8 mouse cellular contexts compared by ENCODE assay signal in genomic region chr8:122522796-122523651, GRCm38 (mm10). TPM values are rescaled to one million over a fixed set of nuclear protein-coding genes. Genes with fewer than 3 reads are reported as not detected.
A peak's percentile ranks its signal among the peaks of the same experiment; 100 is the strongest.
DNase-seq lines count a peak whose midpoint lies in the region; ATAC-seq and TF ChIP-seq lines count a peak whose summit lies in the region.

No protein-coding gene starts in this region.

- no peak for ATAC-seq in heart, embryonic 11.5 days (replicated peaks; ENCODE audit: insufficient number of reproducible peaks, low FRiP score, low TSS enrichment)
- peak; percentile 29; the same call in 1 of the 2 replicates for ATAC-seq in kidney, embryonic 14.5 days (ENCODE audit: low FRiP score, low TSS enrichment)
- ATAC-seq in lung, embryonic 16.5 days (ENCODE audit: low read depth): peak; percentile 43
- ATAC-seq in stomach, embryonic 14.5 days (ENCODE audit: insufficient number of reproducible peaks, insufficient read depth, low FRiP score, low read depth): peak; percentile 37; the same call in 1 of the 2 replicates

- H3K4me3 ChIP-seq in bone marrow macrophage, adult 2 months (ENCODE audit: insufficient read depth, low read length): no peak overlapping the region
- peak overlapping the region; percentile 21 for H3K4me3 ChIP-seq in heart, embryonic 11.5 days (ENCODE audit: low read depth, low read length)
- no peak overlapping the region for H3K4me3 ChIP-seq in kidney, embryonic 14.5 days (ENCODE audit: low read length)
- H3K4me3 ChIP-seq in lung, embryonic 16.5 days (ENCODE audit: low read length): no peak overlapping the region
- no peak overlapping the region for H3K4me3 ChIP-seq in stomach, embryonic 14.5 days (ENCODE audit: low read depth, low read length)

- WGBS in heart, embryonic 11.5 days (ENCODE audit: insufficient replicate concordance): 38% methylated on average over 14 of the region's 14 CpGs
- 40% methylated on average over 14 of the region's 14 CpGs for WGBS in kidney, embryonic 14.5 days
- WGBS in lung, embryonic 16.5 days: 39% methylated on average over 14 of the region's 14 CpGs
- 34% methylated on average over 14 of the region's 14 CpGs for WGBS in stomach, embryonic 14.5 days

- 0 out of 2 replicates have a peak, but pooled peaks cover 3% of the 10 kb centered on the region for H3K36me3 ChIP-seq in heart, embryonic 11.5 days (ENCODE audit: control insufficient read depth, insufficient read depth, low read length)
- H3K36me3 ChIP-seq in kidney, embryonic 14.5 days (ENCODE audit: control insufficient read depth, insufficient read depth, low read length): no peaks in the 10 kb centered on the region
- H3K36me3 ChIP-seq in lung, embryonic 16.5 days (ENCODE audit: control insufficient read depth, insufficient read depth, low read length): no peaks in the 10 kb centered on the region
- no peaks in the 10 kb centered on the region for H3K36me3 ChIP-seq in stomach, embryonic 14.5 days (ENCODE audit: control insufficient read depth, insufficient read depth, low read length)

- peak; percentile 40 for DNase-seq in Muller cell, postnatal 12 days (ENCODE audit: inconsistent ontology term)
- no peak for DNase-seq in layer of hippocampus, postnatal 36 days
- DNase-seq in right cerebral cortex, adult 18-20 months: no peak

- no peaks in the 10 kb centered on the region for H3K9me3 ChIP-seq in heart, embryonic 11.5 days (replicated peaks; ENCODE audit: control insufficient read depth, low read length)
- no peaks in the 10 kb centered on the region for H3K9me3 ChIP-seq in kidney, embryonic 14.5 days (ENCODE audit: control insufficient read depth, low read length)
- no peaks in the 10 kb centered on the region for H3K9me3 ChIP-seq in lung, embryonic 16.5 days (ENCODE audit: control insufficient read depth, low read length)
- H3K9me3 ChIP-seq in stomach, embryonic 14.5 days (ENCODE audit: control insufficient read depth, low read depth, low read length): no peaks in the 10 kb centered on the region

- H3K4me2 ChIP-seq in heart, embryonic 11.5 days: peak overlapping the region; percentile 55
- peak overlapping the region; percentile 32 for H3K4me2 ChIP-seq in kidney, embryonic 14.5 days (replicated peaks; ENCODE audit: low read depth, low read length)
- H3K4me2 ChIP-seq in lung, embryonic 16.5 days (ENCODE audit: low read depth, low read length): peak overlapping the region; percentile 19; the same call in 1 of the 2 replicates
- H3K4me2 ChIP-seq in stomach, embryonic 14.5 days (replicated peaks; ENCODE audit: low read depth, low read length): peak overlapping the region; percentile 20; the same call in 1 of the 2 replicates

- no peak for TF ChIP-seq POLR2A in bone marrow macrophage, adult 2 months (IDR thresholded peaks at IDR 0.05; ENCODE audit: borderline replicate concordance, low read depth, low read length)

- peak overlapping the region; percentile 85 for H3K27ac ChIP-seq in bone marrow macrophage, adult 2 months (ENCODE audit: insufficient read depth, low read depth, low read length)
- H3K27ac ChIP-seq in heart, embryonic 11.5 days (ENCODE audit: low read depth, low read length): peak overlapping the region; percentile 63
- peak overlapping the region; percentile 74; the same call in 1 of the 2 replicates for H3K27ac ChIP-seq in kidney, embryonic 14.5 days (ENCODE audit: low read depth, low read length)
- peak overlapping the region; percentile 79 for H3K27ac ChIP-seq in lung, embryonic 16.5 days (ENCODE audit: low read length)
- peak overlapping the region; percentile 85 for H3K27ac ChIP-seq in stomach, embryonic 14.5 days (ENCODE audit: low read length)

- no peaks in the 10 kb centered on the region for H3K27me3 ChIP-seq in heart, embryonic 11.5 days (ENCODE audit: control insufficient read depth, insufficient read depth, low read length)
- no peaks in the 10 kb centered on the region for H3K27me3 ChIP-seq in kidney, embryonic 14.5 days (ENCODE audit: control insufficient read depth, insufficient read depth, low read length)
- no peaks in the 10 kb centered on the region for H3K27me3 ChIP-seq in lung, embryonic 16.5 days (ENCODE audit: control insufficient read depth, insufficient read depth, low read depth, low read length)
- no peaks in the 10 kb centered on the region for H3K27me3 ChIP-seq in stomach, embryonic 14.5 days (ENCODE audit: control insufficient read depth, insufficient read depth, low read length)

- peak overlapping the region; percentile 67 for H3K9ac ChIP-seq in heart, embryonic 11.5 days (ENCODE audit: low read depth, low read length)
- H3K9ac ChIP-seq in kidney, embryonic 14.5 days (ENCODE audit: low read depth, low read length): peak overlapping the region; percentile 19
- peak overlapping the region; percentile 46 for H3K9ac ChIP-seq in lung, embryonic 16.5 days (ENCODE audit: low read length)
- 0 out of 2 replicates have a peak overlapping the region, but pooled peaks have one; percentile 28 for H3K9ac ChIP-seq in stomach, embryonic 14.5 days (replicated peaks; ENCODE audit: low read depth, low read length)

- TF ChIP-seq CTCF in bone marrow macrophage, adult 2 months (IDR thresholded peaks at IDR 0.05; ENCODE audit: low read depth, low read length): no peak

- H3K4me1 ChIP-seq in bone marrow macrophage, adult 2 months (ENCODE audit: control insufficient read depth, insufficient read depth, low read length): peaks cover 32% of the 10 kb centered on the region
- H3K4me1 ChIP-seq in heart, embryonic 11.5 days (ENCODE audit: control insufficient read depth, insufficient read depth, low read length): peaks cover 87% of the 10 kb centered on the region
- peaks cover 60% of the 10 kb centered on the region for H3K4me1 ChIP-seq in kidney, embryonic 14.5 days (ENCODE audit: control insufficient read depth, insufficient read depth, low read length)
- peaks cover 74% of the 10 kb centered on the region for H3K4me1 ChIP-seq in lung, embryonic 16.5 days (replicated peaks; ENCODE audit: control insufficient read depth, insufficient read depth, low read length)
- peaks cover 51% of the 10 kb centered on the region for H3K4me1 ChIP-seq in stomach, embryonic 14.5 days (ENCODE audit: control insufficient read depth, insufficient read depth, low read length)

RNA-seq across cellular contexts. Expression of gene Piezo1, which starts 28.1 kb away (rescaled TPM):
- 32.1 and 36.2 TPM in 2 replicates for polyA plus RNA-seq in bone marrow macrophage, adult 2 months (2012; ENCODE audit: insufficient read depth, insufficient read length, missing spikeins)
- 17.4 and 19.4 TPM in 2 replicates for polyA plus RNA-seq in heart, embryonic 11.5 days (2014; fragmentation: Nextera tagmentation; extraction: Ambion mirVana)
- 16.5 and 17.9 TPM in 2 replicates for polyA plus RNA-seq in kidney, embryonic 14.5 days (2014; fragmentation: Nextera tagmentation; extraction: Ambion mirVana)
- 23.3 and 30.0 TPM in 2 replicates for polyA plus RNA-seq in lung, embryonic 16.5 days (2015; fragmentation: Nextera tagmentation; extraction: Ambion mirVana)
- polyA plus RNA-seq in stomach, embryonic 14.5 days (2014; fragmentation: Nextera tagmentation; extraction: Ambion mirVana): 15.6 and 24.2 TPM in 2 replicates
- 1 to 10 TPM; 3.1 to 4.4 TPM for total RNA-seq in layer of hippocampus, postnatal 36 days (2021)

RNA-seq across cellular contexts. Expression of gene Cdt1, which starts 44.8 kb away (rescaled TPM):
- 18.5 and 22.9 TPM in 2 replicates for polyA plus RNA-seq in bone marrow macrophage, adult 2 months (2012; ENCODE audit: insufficient read depth, insufficient read length, missing spikeins)
- 29.5 and 30.4 TPM in 2 replicates for polyA plus RNA-seq in heart, embryonic 11.5 days (2014; fragmentation: Nextera tagmentation; extraction: Ambion mirVana)
- 42.7 and 48.5 TPM in 2 replicates for polyA plus RNA-seq in kidney, embryonic 14.5 days (2014; fragmentation: Nextera tagmentation; extraction: Ambion mirVana)
- 39.1 and 41.1 TPM in 2 replicates for polyA plus RNA-seq in lung, embryonic 16.5 days (2015; fragmentation: Nextera tagmentation; extraction: Ambion mirVana)
- 34.8 and 36.4 TPM in 2 replicates for polyA plus RNA-seq in stomach, embryonic 14.5 days (2014; fragmentation: Nextera tagmentation; extraction: Ambion mirVana)
- total RNA-seq in layer of hippocampus, postnatal 36 days (2021): 1 to 10 TPM; 1.4 to 1.9 TPM

RNA-seq across cellular contexts. Expression of gene Ctu2, which starts 47.1 kb away (rescaled TPM):
- 21.4 and 24.8 TPM in 2 replicates for polyA plus RNA-seq in bone marrow macrophage, adult 2 months (2012; ENCODE audit: insufficient read depth, insufficient read length, missing spikeins)
- polyA plus RNA-seq in heart, embryonic 11.5 days (2014; fragmentation: Nextera tagmentation; extraction: Ambion mirVana): 35.2 and 39.0 TPM in 2 replicates
- 50.4 and 51.6 TPM in 2 replicates for polyA plus RNA-seq in kidney, embryonic 14.5 days (2014; fragmentation: Nextera tagmentation; extraction: Ambion mirVana)
- 34.7 and 36.9 TPM in 2 replicates for polyA plus RNA-seq in lung, embryonic 16.5 days (2015; fragmentation: Nextera tagmentation; extraction: Ambion mirVana)
- polyA plus RNA-seq in stomach, embryonic 14.5 days (2014; fragmentation: Nextera tagmentation; extraction: Ambion mirVana): 46.4 and 54.0 TPM in 2 replicates
- 10 to 100 TPM; 16.6 to 21.7 TPM for total RNA-seq in layer of hippocampus, postnatal 36 days (2021)

RNA-seq across cellular contexts. Expression of gene Rnf166, which starts 47.2 kb away (rescaled TPM):
- polyA plus RNA-seq in bone marrow macrophage, adult 2 months (2012; ENCODE audit: insufficient read depth, insufficient read length, missing spikeins): 62.2 and 68.2 TPM in 2 replicates
- 28.1 and 34.4 TPM in 2 replicates for polyA plus RNA-seq in heart, embryonic 11.5 days (2014; fragmentation: Nextera tagmentation; extraction: Ambion mirVana)
- 33.5 and 35.3 TPM in 2 replicates for polyA plus RNA-seq in kidney, embryonic 14.5 days (2014; fragmentation: Nextera tagmentation; extraction: Ambion mirVana)
- polyA plus RNA-seq in lung, embryonic 16.5 days (2015; fragmentation: Nextera tagmentation; extraction: Ambion mirVana): 38.1 and 40.1 TPM in 2 replicates
- polyA plus RNA-seq in stomach, embryonic 14.5 days (2014; fragmentation: Nextera tagmentation; extraction: Ambion mirVana): 31.5 and 34.3 TPM in 2 replicates
- total RNA-seq in layer of hippocampus, postnatal 36 days (2021): 10 to 100 TPM; 31.8 to 36.3 TPM

RNA-seq across cellular contexts. Expression of gene Aprt, which starts 53.7 kb away (rescaled TPM):
- 187 and 203 TPM in 2 replicates for polyA plus RNA-seq in bone marrow macrophage, adult 2 months (2012; ENCODE audit: insufficient read depth, insufficient read length, missing spikeins)
- 250 and 262 TPM in 2 replicates for polyA plus RNA-seq in heart, embryonic 11.5 days (2014; fragmentation: Nextera tagmentation; extraction: Ambion mirVana)
- polyA plus RNA-seq in kidney, embryonic 14.5 days (2014; fragmentation: Nextera tagmentation; extraction: Ambion mirVana): 370 and 400 TPM in 2 replicates
- polyA plus RNA-seq in lung, embryonic 16.5 days (2015; fragmentation: Nextera tagmentation; extraction: Ambion mirVana): 279 and 290 TPM in 2 replicates
- polyA plus RNA-seq in stomach, embryonic 14.5 days (2014; fragmentation: Nextera tagmentation; extraction: Ambion mirVana): 394 and 436 TPM in 2 replicates
- 10 to 100 TPM; 61.5 to 65.4 TPM for total RNA-seq in layer of hippocampus, postnatal 36 days (2021)
